Mouse (Mus musculus): ENCODE measurements around the gene Tmed8. TPM values are rescaled to one million over a fixed set of nuclear protein-coding genes. Genes with fewer than 3 reads are reported as not detected.
"Not testable (repeated sequence)": the region's sequence is repeated elsewhere in the genome, so short reads cannot be mapped to it uniquely, and the experiment has no call there.

Tmed8 gene
- polyA plus RNA-seq, 1 experiment: 2.1 TPM

DNA sequence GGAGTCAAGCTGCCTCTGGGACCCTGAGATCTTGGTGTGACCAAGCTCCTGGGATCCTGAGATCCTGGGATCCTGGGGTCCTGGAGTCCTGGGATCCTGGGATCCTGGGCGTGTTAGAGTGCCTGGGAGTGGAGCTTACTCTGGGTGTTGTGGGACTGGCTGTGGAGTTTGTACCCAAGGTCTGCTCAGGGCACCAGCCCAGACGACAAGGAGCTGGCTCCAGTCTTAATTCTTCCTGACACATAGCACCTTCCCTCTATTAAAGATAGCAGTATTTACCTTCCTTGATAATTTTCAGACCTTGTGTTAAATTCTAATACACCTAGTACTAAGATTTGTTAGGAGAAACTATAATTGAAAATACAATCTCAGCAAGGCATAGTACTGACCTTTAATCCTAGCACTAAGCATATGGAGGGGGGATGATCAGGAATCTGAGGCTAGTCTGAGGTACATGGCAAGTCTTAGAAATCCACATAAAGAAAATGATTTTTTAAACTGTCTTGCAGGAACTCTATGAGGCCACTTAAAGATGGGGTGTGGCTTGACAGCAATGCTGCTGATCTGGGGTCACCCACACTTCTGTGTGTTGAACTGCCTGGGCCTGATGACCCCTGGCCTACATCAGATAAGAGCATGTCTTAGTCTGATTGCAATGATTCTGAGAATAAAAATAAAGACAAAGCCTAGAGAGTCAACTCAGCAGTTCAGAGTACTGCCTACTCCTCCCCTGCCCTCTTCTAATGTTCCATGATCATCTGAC is 12.8 kb upstream of the Tmed8 start:
- Histone ChIP-seq H3ac (ENCODE audit: control insufficient read depth, insufficient read length) (no peak overlapping the region), H3K27me3 (ENCODE audit: control insufficient read depth, insufficient read depth, insufficient read length) (no peaks in the 10 kb centered on the region), H3K36me3 (ENCODE audit: control insufficient read depth, insufficient read depth) (no peaks in the 10 kb centered on the region), H3K79me2 (ENCODE audit: control insufficient read depth, insufficient read depth) (no peaks in the 10 kb centered on the region), H3K4me3 (no peak overlapping the region), H3K4me2 (ENCODE audit: low read depth) (no peak overlapping the region)
- no peak for TF ChIP-seq MYOD1 (IDR thresholded peaks at IDR 0.05; ENCODE audit: control insufficient read depth in 1 of 3, insufficient read length in 2 of 3, low read depth in 2 of 3)
- TF ChIP-seq SRF (IDR thresholded peaks at IDR 0.05; ENCODE audit: control insufficient read depth, insufficient read length, low read depth): no peak
- no peak for TF ChIP-seq TCF3 (IDR thresholded peaks at IDR 0.05; ENCODE audit: insufficient read length, low read depth)
- no peak for TF ChIP-seq TCF12 (IDR thresholded peaks at IDR 0.05; ENCODE audit: insufficient read depth, poor library complexity, severe bottlenecking)
- TF ChIP-seq CEBPB (IDR thresholded peaks at IDR 0.05; ENCODE audit: insufficient read depth, poor library complexity, severe bottlenecking): no peak
- no peak for TF ChIP-seq USF1 (IDR thresholded peaks at IDR 0.05; ENCODE audit: low read depth)

DNA sequence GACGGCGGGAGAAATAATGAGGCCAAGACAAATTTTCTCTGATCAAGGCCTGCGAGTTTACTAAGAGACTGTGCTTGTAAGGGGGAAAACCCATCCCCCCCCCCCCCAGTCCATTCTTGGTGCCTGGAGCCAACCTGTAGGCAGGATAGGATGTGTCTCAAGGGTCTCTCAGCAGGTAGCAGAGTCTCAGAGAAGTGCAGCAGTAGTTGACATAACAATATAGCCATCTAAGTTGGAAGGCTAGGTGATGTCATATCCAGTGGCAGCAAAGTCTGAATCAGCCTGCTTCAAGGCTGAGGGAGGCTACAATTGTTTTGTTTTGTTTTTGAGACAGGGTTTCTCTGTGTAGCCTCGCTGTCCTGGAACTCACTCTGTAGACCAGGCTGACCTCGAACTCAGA is 5.5 kb upstream of the Tmed8 start:
- not testable (repeated sequence) for H3K4me2 ChIP-seq (ENCODE audit: low read depth); H3ac ChIP-seq (ENCODE audit: control insufficient read depth, insufficient read length); H3K36me3 ChIP-seq (ENCODE audit: control insufficient read depth, insufficient read depth); H3K79me2 ChIP-seq (ENCODE audit: control insufficient read depth, insufficient read depth); H3K27me3 ChIP-seq (ENCODE audit: control insufficient read depth, insufficient read depth, insufficient read length); H3K4me3 ChIP-seq

DNA sequence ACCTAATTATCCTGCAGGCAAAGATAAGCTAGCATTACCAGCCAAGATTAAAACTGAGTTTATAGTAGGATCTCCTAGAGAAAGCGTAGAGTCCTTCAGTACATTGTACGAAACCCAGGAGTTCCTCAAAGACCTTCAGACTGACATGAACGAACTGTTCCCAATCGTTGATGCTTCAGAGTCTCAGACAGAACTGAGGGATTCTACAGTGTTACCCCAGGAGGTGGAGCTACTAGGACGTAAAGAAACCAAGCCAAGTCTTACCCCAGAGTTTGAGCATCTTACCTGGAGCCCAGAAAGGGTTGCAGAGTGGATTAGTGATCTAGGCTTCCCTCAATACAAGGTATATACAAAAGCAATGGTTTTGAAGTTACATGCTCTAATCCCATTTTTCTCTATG is 1.4 kb upstream of the Tmed8 start:
- Histone ChIP-seq H3K4me2 (ENCODE audit: low read depth) (no peak overlapping the region), H3K36me3 (ENCODE audit: control insufficient read depth, insufficient read depth) (no peaks in the 10 kb centered on the region), H3ac (ENCODE audit: control insufficient read depth, insufficient read length) (no peak overlapping the region), H3K79me2 (ENCODE audit: control insufficient read depth, insufficient read depth) (no peaks in the 10 kb centered on the region), H3K4me3 (no peak overlapping the region), H3K27me3 (ENCODE audit: control insufficient read depth, insufficient read depth, insufficient read length) (no peaks in the 10 kb centered on the region)
- TF ChIP-seq SRF (IDR thresholded peaks at IDR 0.05; ENCODE audit: control insufficient read depth, insufficient read length, low read depth): no peak
- TF ChIP-seq CEBPB (IDR thresholded peaks at IDR 0.05; ENCODE audit: insufficient read depth, poor library complexity, severe bottlenecking): no peak
- no peak for TF ChIP-seq MAX (IDR thresholded peaks at IDR 0.05; ENCODE audit: low read depth)
- no peak for TF ChIP-seq TCF3 (IDR thresholded peaks at IDR 0.05; ENCODE audit: insufficient read length, low read depth)
- TF ChIP-seq REST (IDR thresholded peaks at IDR 0.05; ENCODE audit: insufficient read depth, insufficient read length): no peak
- TF ChIP-seq POLR2AphosphoS2 (IDR thresholded peaks at IDR 0.05; ENCODE audit: insufficient read length, low read depth): no peak
- TF ChIP-seq USF1 (IDR thresholded peaks at IDR 0.05; ENCODE audit: low read depth): no peak
- no peak for TF ChIP-seq MYOG (IDR thresholded peaks at IDR 0.05; ENCODE audit: control insufficient read depth in 1 of 3, insufficient read depth in 1 of 3, insufficient read length in 2 of 3, low read depth in 2 of 3)
- TF ChIP-seq POLR2A (IDR thresholded peaks at IDR 0.05; ENCODE audit: insufficient read length, low read depth): no peak
- no peak for TF ChIP-seq TCF12 (IDR thresholded peaks at IDR 0.05; ENCODE audit: insufficient read depth, poor library complexity, severe bottlenecking)
- no peak for TF ChIP-seq E2F4 (IDR thresholded peaks at IDR 0.05; ENCODE audit: insufficient read depth)
- no peak for TF ChIP-seq MYOD1 (IDR thresholded peaks at IDR 0.05; ENCODE audit: control insufficient read depth in 1 of 3, insufficient read length in 2 of 3, low read depth in 2 of 3)

DNA sequence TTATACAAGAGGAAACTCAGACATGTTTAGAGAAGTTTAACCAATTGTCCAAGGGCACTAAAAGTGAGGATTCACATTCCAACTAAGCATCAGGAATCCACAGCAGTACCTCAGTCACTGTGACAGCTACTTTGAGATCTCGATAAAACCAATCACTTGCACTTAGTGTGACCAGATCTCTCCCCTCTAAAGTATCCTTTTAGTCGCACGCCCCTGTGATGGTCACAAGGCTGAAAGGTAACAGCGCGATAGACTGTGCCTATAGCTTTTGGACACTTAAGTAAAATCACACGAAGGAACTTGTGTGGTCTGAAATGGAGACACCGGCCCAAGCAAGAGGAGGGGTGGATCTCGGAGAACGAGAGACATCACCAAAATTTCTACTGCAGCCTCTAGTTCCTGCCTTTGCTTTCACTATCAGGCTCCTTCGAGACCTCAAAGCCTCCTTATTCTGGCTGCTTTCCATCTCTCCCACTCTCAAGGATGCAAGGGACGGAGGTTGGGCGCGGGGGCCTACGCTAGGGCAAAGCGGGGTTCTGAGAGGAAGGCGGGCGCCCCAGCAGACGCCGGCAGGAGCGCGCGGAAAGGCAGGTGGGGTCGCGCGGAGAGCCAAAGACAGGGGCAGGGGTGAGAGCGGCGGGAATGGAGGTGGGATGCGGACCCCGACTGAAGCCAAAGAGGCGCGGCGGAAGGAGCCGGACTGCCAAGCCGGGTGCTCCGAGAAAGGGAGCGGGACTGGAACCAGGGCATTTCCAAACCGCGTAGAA is 865 bp downstream of the Tmed8 start, which contains the start of gene Samd15:
Samd15 (plus strand) TSS at position 518 of the 767 bp plus-strand sequence.
- Histone ChIP-seq H3K27me3 (ENCODE audit: control insufficient read depth, insufficient read depth, insufficient read length) (no peaks in the 10 kb centered on the region), H3K4me2 (ENCODE audit: low read depth) (peak within 1 kb of the TSS; percentile 76), H3K79me2 (ENCODE audit: control insufficient read depth, insufficient read depth) (no peaks in the 10 kb centered on the region), H3K4me3 (peak within 1 kb of the TSS; percentile 44), H3K36me3 (ENCODE audit: control insufficient read depth, insufficient read depth) (no peaks in the 10 kb centered on the region), H3ac (ENCODE audit: control insufficient read depth, insufficient read length) (peak within 1 kb of the TSS; percentile 97)
- TF ChIP-seq MAX (IDR thresholded peaks at IDR 0.05; ENCODE audit: low read depth) (no peak), MYOD1 (IDR thresholded peaks at IDR 0.05; ENCODE audit: control insufficient read depth in 1 of 3, insufficient read length in 2 of 3, low read depth in 2 of 3) (no peak), TCF3 (IDR thresholded peaks at IDR 0.05; ENCODE audit: insufficient read length, low read depth) (no peak), REST (IDR thresholded peaks at IDR 0.05; ENCODE audit: insufficient read depth, insufficient read length) (no peak), POLR2AphosphoS2 (IDR thresholded peaks at IDR 0.05; ENCODE audit: insufficient read length, low read depth) (no peak), E2F4 (IDR thresholded peaks at IDR 0.05; ENCODE audit: insufficient read depth) (no peak), USF1 (IDR thresholded peaks at IDR 0.05; ENCODE audit: low read depth) (no peak), SRF (IDR thresholded peaks at IDR 0.05; ENCODE audit: control insufficient read depth, insufficient read length, low read depth) (no peak), CEBPB (IDR thresholded peaks at IDR 0.05; ENCODE audit: insufficient read depth, poor library complexity, severe bottlenecking) (no peak), TCF12 (IDR thresholded peaks at IDR 0.05; ENCODE audit: insufficient read depth, poor library complexity, severe bottlenecking) (no peak), MYOG (IDR thresholded peaks at IDR 0.05; ENCODE audit: control insufficient read depth in 1 of 3, insufficient read depth in 1 of 3, insufficient read length in 2 of 3, low read depth in 2 of 3) (no peak), POLR2A (IDR thresholded peaks at IDR 0.05; ENCODE audit: insufficient read length, low read depth) (no peak)

DNA sequence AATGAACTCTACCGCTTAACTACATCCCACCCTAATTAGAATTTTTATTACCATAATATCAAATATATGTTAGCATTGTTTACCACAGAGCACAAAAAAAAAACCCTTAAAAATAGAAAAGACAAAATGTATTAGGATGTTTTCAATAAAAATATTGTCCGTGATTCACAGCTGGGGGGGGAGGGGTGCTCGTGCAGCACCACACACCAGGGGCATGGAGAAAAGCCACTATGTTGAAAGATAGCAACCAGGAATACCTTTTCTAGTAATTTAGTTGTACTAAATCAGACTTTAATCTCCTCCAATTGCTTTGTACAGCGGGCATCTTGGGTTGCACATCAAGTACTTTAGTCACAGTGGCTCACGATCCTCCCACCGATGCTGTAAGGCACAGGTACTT is 1.5 kb downstream of the Tmed8 start:
- Histone ChIP-seq H3K4me3 (peak overlapping the region; percentile 44), H3ac (ENCODE audit: control insufficient read depth, insufficient read length) (no peak overlapping the region), H3K4me2 (ENCODE audit: low read depth) (peak overlapping the region; percentile 76), H3K27me3 (ENCODE audit: control insufficient read depth, insufficient read depth, insufficient read length) (no peaks in the 10 kb centered on the region), H3K36me3 (ENCODE audit: control insufficient read depth, insufficient read depth) (no peaks in the 10 kb centered on the region), H3K79me2 (ENCODE audit: control insufficient read depth, insufficient read depth) (no peaks in the 10 kb centered on the region)
- TF ChIP-seq USF1 (IDR thresholded peaks at IDR 0.05; ENCODE audit: low read depth) (no peak), TCF3 (IDR thresholded peaks at IDR 0.05; ENCODE audit: insufficient read length, low read depth) (no peak), POLR2AphosphoS2 (IDR thresholded peaks at IDR 0.05; ENCODE audit: insufficient read length, low read depth) (no peak), E2F4 (IDR thresholded peaks at IDR 0.05; ENCODE audit: insufficient read depth) (no peak), POLR2A (IDR thresholded peaks at IDR 0.05; ENCODE audit: insufficient read length, low read depth) (no peak), MYOD1 (IDR thresholded peaks at IDR 0.05; ENCODE audit: control insufficient read depth in 1 of 3, insufficient read length in 2 of 3, low read depth in 2 of 3) (no peak), TCF12 (IDR thresholded peaks at IDR 0.05; ENCODE audit: insufficient read depth, poor library complexity, severe bottlenecking) (no peak), MAX (IDR thresholded peaks at IDR 0.05; ENCODE audit: low read depth) (no peak), MYOG (IDR thresholded peaks at IDR 0.05; ENCODE audit: control insufficient read depth in 1 of 3, insufficient read depth in 1 of 3, insufficient read length in 2 of 3, low read depth in 2 of 3) (no peak), CEBPB (IDR thresholded peaks at IDR 0.05; ENCODE audit: insufficient read depth, poor library complexity, severe bottlenecking) (no peak)

All from myocyte (in vitro differentiated cells).